Mouse (Mus musculus) forebrain, embryonic 15.5 days (tissue): Measurements from ENCODE around the gene Msl1. TPM values are rescaled to one million over a fixed set of nuclear protein-coding genes. Genes with fewer than 3 reads are reported as not detected.
A peak's percentile ranks its signal among the peaks of the same experiment; 100 is the strongest.

Experiments
- ATAC-seq: fragments of 200-750 bp; cut with Nextera tagmentation; replicated peaks from 2 replicates; pipeline ENCODE4 v1.8.0; 2017; ENCODE audit warnings: mild to moderate bottlenecking, moderate TSS enrichment, moderate library complexity
- H3K27ac ChIP-seq: fragments of 300-500 bp; sonication (generic); replicated peaks from 2 replicates; pipeline ENCODE4 v1.5.1; 2015; ENCODE audit warnings: mild to moderate bottlenecking, inconsistent platforms
- H3K27me3 ChIP-seq: fragments of 300-500 bp; sonication (generic); 2 replicates; pipeline ENCODE4 v1.6.1; 2015; ENCODE audit warnings: inconsistent platforms
- H3K36me3 ChIP-seq: fragments of 300-500 bp; sonication (generic); 2 replicates; pipeline ENCODE4 v1.6.1; 2015; ENCODE audit warnings: mild to moderate bottlenecking, inconsistent platforms
- H3K4me1 ChIP-seq: fragments of 300-500 bp; sonication (generic); 2 replicates; pipeline ENCODE4 v1.6.1; 2015; ENCODE audit warnings: inconsistent platforms
- H3K4me2 ChIP-seq: fragments of 300-500 bp; sonication (generic); replicated peaks from 2 replicates; pipeline ENCODE4 v1.6.1; 2015; ENCODE audit warnings: mild to moderate bottlenecking, inconsistent platforms
- H3K4me3 ChIP-seq: fragments of 300-500 bp; sonication (generic); 2 replicates; pipeline ENCODE4 v1.5.1; 2015; ENCODE audit warnings: mild to moderate bottlenecking, inconsistent platforms
- H3K9ac ChIP-seq: fragments of 300-500 bp; sonication (generic); replicated peaks from 2 replicates; pipeline ENCODE4 v1.6.1; 2015; ENCODE audit warnings: mild to moderate bottlenecking, inconsistent platforms
- H3K9me3 ChIP-seq: fragments of 300-500 bp; sonication (generic); 2 replicates; pipeline ENCODE4 v1.6.1; 2016; ENCODE audit warnings: inconsistent platforms
- WGBS: fragments of 180-500 bp; shearing (Covaris S2); methylation state at CpG from one replicate; pipeline ENCODE4 v1.1.7; 2015; ENCODE audit warnings: mixed read lengths; 5-methylcytosine and 5-hydroxymethylcytosine counted together
- polyA plus RNA-seq: library from polyadenylated mRNA; unstranded; fragments of >200 nt; fragmentation: Nextera tagmentation; extraction: Ambion mirVana; gene quantifications from 2 replicates; pipeline ENCODE4 v1.2.1, GENCODE M21; 2015

The Msl1 gene
- polyA plus RNA-seq: 30.2 and 31.7 TPM in 2 replicates

DNA sequence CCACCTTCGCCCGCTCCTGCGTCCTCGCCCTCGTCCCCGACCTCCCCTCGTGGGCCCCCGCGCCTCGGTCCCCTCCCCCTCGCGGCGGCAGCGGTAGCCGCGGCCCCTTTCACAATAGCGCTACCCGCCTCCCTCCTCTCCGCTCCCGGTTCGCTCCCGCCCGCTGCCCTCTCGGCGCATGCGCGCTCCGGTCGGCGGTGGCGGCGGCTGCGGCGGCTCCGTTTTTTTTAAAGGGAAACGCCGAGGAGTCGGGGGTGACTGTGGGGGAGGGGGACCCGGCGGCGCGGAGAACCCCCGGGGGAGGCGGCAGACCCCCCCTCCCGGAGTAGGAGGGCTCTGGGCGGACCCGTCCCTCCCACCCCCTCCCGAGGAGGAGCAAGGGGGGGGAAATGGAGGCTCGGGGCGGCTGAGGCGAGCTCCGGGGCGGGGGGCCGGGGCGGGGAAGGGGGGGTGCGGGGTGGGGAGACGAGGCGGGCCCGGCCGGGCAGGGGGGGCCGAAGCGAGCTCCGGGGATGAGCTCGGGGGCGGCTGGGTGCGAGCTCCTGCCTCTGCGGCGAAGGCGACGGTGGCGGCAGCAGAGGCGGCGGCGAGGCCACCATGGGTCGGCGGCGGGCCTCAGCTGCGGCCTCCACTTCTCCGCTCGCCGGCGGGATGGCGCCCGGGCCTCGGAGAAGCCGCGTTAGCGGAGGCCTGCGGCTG lies at the start of gene Msl1:
Gene Msl1, plus strand, starts transcription at position 502 of the 699 bp plus-strand sequence.
- H3K27me3 ChIP-seq: no peaks in the 10 kb centered on the region
- H3K4me3 ChIP-seq: peak within 1 kb of the TSS; percentile 81
- peak; percentile 43 for ATAC-seq
- H3K4me2 ChIP-seq: peak within 1 kb of the TSS; percentile 83
- WGBS: under 1% methylated on average over 65 of the region's 89 CpGs
- H3K9me3 ChIP-seq: no peaks in the 10 kb centered on the region
- H3K9ac ChIP-seq: peak within 1 kb of the TSS; percentile 96
- peaks cover 37% of the 10 kb centered on the region for H3K4me1 ChIP-seq
- H3K27ac ChIP-seq: peak within 1 kb of the TSS; percentile 99
- H3K36me3 ChIP-seq: peaks cover 13% of the 10 kb centered on the region

DNA sequence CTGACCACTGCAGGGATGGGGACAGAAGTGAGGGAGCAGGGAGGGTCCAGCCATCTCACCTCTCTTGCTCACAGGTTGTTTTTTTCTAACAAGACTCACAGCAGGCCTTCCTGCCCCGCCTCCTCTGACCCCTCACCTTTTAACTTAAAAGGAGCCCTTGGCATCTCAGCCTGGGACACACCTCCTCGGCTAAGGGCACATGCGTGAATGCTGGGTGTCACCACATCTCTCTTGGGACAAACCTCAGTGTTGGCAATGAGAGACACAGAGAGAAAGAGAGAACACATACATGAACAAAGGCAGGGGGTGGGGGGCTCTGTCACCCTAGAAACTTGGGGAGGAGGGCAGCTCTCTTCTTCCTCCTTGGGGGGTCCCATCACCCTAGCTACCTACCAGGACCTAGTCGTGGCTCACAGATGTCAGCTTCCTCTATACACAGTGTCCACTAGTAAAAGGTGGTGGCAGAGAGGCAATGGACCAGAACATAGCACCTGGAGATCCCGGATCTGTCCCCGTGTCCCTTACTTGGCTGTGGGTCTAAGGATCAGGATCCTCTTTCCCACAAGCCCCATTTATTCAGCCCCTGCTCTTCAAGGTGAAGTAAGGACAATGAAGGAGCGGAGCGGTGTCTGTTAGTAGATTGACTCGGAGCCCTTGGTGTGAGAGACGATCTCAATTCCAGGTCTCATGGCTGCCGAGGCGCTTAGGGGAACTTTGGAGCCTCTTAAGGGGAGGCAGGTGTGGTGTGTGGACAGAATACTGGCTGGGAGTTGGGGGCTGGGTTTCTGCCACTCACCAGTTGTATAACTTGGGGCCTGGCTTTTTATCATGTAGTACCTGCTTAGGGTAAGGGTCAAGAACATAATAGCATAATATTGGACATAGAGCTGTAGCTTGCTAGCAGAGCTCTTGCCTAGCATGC lies 49.1 kb upstream of the Msl1 start:
- ATAC-seq: no peak
- peaks cover 83% of the 10 kb centered on the region for H3K4me1 ChIP-seq

DNA sequence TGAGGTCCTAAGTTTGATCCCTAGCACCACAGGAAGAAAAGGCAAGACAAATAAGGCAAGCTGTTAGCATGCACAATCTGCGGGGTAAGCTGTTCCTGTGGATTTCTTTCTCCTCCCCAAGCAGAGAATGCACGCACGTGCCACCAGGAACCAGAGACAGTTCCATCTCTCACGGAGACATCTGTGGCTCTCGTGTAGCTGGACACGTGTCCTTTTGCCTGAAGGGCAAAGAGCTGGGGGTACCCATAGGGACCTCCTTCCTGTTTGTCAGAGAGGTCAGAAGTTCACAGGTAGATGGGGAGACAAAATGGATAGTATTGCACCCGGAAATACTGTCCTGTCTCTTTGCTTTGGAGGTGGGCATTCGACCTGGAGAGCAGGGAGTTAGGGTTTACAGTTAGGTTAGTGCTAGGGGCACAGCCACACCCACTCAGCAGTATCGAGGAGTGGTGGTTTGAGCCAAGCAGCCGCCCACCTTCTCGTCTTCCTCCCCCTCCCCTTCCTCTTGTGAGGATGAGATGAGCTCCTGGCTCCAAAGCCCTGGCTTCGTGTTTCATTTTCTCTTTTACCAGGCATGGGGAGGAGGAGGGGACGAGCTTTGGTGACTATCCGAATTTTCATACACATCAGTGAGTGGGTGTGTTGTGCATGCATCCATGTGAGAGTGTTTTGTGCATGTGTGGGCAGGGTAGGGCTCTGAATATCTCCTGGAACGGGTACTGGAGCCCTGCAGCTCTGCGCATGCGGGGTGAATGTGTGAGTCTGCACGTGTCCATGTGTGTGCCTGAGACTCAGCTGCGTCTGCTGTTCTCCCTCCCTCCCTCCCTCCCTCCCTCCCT lies 48.2 kb upstream of the Msl1 start:
- 6% methylated on average over 19 of the region's 19 CpGs for WGBS
- Histone ChIP-seq H3K36me3 (no peaks in the 10 kb centered on the region), H3K4me2 (peak overlapping the region; percentile 65), H3K27me3 (no peaks in the 10 kb centered on the region), H3K4me3 (peak overlapping the region; percentile 28), H3K9ac (peak overlapping the region; percentile 48), H3K9me3 (no peaks in the 10 kb centered on the region), H3K27ac (peak overlapping the region; percentile 96), H3K4me1 (peaks cover 90% of the 10 kb centered on the region)
- peak; percentile 78 for ATAC-seq

More for the DNA sequence above, 49.1 kb upstream of the Msl1 start:
- peak overlapping the region; percentile 96 for H3K27ac ChIP-seq
- no peaks in the 10 kb centered on the region for H3K36me3 ChIP-seq
- no peaks in the 10 kb centered on the region for H3K9me3 ChIP-seq
- WGBS: 47% methylated on average over 12 of the region's 12 CpGs
- H3K4me3 ChIP-seq: peak overlapping the region; percentile 28
- peak overlapping the region; percentile 65 for H3K4me2 ChIP-seq
- peak overlapping the region; percentile 48 for H3K9ac ChIP-seq
- no peaks in the 10 kb centered on the region for H3K27me3 ChIP-seq

DNA sequence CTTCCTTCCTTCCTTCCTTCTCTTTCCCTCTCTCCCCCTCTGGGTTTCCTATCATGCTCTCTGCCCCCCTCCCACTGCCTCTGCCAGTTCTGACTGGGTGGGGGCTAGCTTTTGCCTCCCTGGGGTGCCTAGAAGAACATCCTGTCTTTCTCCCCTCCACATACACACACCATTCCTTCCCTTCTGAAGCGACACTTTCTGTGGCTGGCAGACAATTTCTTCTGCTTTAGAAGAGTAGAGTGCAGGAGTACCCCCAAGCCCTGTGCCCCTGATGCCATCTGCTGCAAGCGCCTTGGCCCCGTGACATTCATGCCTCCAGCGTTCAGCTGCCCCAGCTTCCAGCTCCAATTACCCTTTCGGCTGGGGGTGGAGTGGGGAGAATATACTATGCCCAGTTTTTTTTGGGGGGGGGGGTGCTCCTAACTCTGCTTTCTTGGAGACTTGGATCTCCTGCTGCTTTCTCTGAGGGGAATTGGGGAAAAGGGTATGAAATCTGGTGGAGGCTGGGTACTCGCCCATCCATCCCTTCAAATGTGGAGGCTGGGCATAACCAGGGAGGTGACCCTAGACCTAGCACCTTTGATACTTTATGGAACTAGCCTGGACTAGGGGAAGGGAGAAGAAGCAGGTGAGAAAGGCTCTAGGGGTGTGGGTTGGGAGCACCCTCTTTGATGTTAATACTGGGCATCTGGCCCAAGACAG lies 47.4 kb upstream of the Msl1 start:
- peak; percentile 30 for ATAC-seq
- Histone ChIP-seq H3K4me2 (peak overlapping the region; percentile 48), H3K36me3 (no peaks in the 10 kb centered on the region), H3K27ac (peak overlapping the region; percentile 96), H3K9ac (peak overlapping the region; percentile 51), H3K27me3 (no peaks in the 10 kb centered on the region), H3K4me1 (peaks cover 97% of the 10 kb centered on the region), H3K9me3 (no peaks in the 10 kb centered on the region), H3K4me3 (peak overlapping the region; percentile 23)
- WGBS: 11% methylated on average over 6 of the region's 6 CpGs

DNA sequence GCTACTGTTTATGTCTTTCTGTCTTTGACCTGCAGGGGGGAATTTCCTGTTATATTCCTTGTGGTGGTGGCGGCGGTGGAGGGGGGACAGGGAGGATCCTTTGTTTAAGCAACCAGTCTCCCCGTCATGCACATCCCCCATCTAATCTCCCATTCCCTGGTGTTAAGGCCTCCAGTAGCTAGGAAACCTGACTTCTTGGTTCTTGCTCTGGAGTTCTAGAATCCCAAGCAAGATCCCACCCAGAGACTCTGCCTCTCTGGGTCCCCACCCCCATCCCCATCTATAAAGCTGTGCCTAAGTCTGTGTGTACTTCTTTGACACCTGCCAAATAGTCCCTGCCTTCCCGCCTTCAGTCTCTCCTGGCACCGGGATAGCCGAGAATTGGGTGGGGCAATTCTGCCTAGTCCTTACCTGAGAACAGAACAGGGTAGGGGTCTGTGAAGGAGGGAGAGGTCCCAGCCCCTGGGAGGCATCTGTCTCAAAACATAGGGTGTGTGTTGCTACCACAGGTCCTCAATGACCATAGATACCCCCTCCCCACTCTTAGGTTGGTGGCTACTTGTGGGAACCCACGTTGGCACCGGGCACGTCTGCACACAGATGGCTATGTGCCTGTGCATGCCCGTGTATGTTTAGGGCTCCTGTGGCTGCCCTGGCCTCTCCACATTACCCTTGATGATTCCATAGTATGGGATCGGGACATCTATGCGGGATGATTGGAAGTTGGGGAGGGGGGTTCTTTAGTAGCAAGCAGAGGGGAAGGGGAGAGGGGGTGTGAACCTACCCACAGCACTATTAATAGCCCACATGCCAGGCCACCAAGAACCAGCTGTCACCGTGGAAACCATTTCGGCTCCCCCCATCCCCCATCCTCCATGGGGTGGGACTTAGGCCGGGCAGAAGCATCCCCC lies 46.6 kb upstream of the Msl1 start:
- peak; percentile 24; the same call in 1 of the 2 replicates for ATAC-seq

DNA sequence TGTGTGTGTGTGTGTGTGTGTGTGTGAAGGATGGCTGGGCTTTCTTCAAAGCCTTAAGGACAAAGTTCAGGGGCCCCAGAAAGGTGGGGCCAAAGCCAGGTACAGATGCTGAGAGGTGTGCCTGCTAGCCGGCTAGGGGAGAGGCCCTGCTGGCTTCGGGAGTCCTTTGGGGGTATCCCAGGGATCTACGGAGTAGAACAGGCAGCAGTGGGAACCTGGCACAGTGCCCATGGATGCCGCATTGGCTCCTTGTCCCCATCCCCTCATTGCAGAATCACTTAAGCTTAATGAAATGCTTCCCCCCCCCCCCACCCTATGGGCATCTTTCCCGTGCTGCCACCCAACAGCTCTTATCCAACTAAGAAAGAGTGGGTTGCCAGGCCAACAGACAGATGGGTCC lies 45.6 kb upstream of the Msl1 start:
- Histone ChIP-seq H3K4me1 (peaks cover 97% of the 10 kb centered on the region), H3K4me2 (peak overlapping the region; percentile 48), H3K9me3 (no peaks in the 10 kb centered on the region), H3K27ac (peak overlapping the region; percentile 96), H3K4me3 (peak overlapping the region; percentile 23), H3K9ac (peak overlapping the region; percentile 51), H3K27me3 (no peaks in the 10 kb centered on the region), H3K36me3 (peaks cover 12% of the 10 kb centered on the region)
- 2% methylated on average over 5 of the region's 5 CpGs for WGBS
- peak; percentile 33; the same call in 1 of the 2 replicates for ATAC-seq

More for the DNA sequence above, 46.6 kb upstream of the Msl1 start:
- Histone ChIP-seq H3K4me2 (peak overlapping the region; percentile 48), H3K4me1 (peaks cover 98% of the 10 kb centered on the region), H3K36me3 (peaks cover 7% of the 10 kb centered on the region), H3K4me3 (peak overlapping the region; percentile 23), H3K9ac (peak overlapping the region; percentile 51), H3K27ac (peak overlapping the region; percentile 96), H3K9me3 (no peaks in the 10 kb centered on the region), H3K27me3 (no peaks in the 10 kb centered on the region)
- 10% methylated on average over 15 of the region's 15 CpGs for WGBS

DNA sequence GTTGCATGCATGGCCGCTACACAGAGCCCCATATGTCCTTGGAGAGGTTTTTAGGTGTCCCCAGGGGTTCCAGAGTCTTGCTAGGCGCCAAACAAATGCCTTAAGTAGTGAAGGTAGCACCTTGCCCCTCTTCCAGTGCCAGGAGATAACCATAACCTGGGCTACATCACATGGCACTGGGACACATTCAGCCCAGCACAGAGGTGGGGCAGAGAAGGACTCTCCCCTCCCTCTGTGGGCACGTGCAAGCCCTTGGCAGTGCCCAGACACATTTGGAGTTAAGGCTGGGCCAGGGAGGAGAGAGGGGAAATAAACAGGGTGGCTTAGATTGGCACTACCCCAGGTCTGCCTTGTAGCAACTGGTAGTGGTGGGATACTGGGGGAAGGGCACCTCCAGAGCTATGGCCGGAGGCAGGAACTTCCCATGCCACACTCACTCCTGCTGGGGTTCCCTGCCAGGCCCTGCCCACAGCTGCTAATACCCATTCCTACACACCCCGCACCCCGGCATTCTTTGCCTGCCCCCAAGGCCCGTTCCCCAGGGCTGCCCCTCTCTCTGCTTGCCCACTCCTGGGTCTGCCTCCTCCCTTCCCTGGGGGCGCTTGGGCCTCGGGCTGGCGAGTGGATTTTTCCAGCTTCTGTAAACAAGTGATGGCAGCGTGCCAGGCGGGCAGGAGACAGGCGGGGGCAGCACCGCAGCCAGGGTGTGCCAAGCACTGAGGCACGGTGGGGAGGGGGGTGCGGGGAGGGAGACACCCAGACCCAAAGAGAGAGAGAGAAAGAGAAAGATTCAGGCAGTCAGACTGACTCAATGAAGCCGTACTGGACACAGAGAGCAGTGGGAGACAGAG lies 44.7 kb upstream of the Msl1 start:
- peak; percentile 36 for ATAC-seq
- Histone ChIP-seq H3K9me3 (no peaks in the 10 kb centered on the region), H3K36me3 (peaks cover 12% of the 10 kb centered on the region), H3K4me1 (peaks cover 91% of the 10 kb centered on the region), H3K27me3 (no peaks in the 10 kb centered on the region), H3K27ac (peak overlapping the region; percentile 96), H3K9ac (peak overlapping the region; percentile 51), H3K4me3 (peak overlapping the region; percentile 23), H3K4me2 (peak overlapping the region; percentile 48)
- WGBS: 12% methylated on average over 17 of the region's 17 CpGs

DNA sequence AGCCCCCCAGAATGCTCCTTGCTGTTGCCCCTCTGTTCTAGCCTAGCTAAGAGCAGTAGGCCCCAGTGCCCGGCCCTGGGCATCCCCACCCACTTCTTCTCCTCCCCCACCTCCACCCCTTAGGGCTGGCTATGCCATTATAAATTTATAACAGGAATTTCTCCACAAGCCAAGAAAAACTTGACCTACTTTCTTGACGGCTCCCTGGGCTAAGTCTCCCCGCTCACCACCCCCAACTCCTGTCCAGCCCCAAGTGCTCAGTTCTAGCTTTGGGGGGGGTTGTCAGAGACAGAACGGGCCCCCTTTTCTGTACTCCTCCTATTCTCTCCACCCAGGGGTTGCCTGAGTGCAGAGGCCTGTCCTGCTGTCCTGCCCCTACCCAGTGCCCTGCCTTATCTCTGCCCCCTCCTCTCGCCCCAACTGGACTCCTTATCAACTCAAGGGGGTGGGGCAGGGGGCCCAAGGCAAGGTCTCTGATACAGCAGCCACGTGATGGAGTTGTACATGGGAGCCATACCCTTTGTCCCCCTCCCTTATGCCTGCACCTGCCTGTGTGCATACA lies 44.0 kb upstream of the Msl1 start:
- peaks cover 17% of the 10 kb centered on the region for H3K36me3 ChIP-seq
- peak overlapping the region; percentile 96 for H3K27ac ChIP-seq
- no peak for ATAC-seq

DNA sequence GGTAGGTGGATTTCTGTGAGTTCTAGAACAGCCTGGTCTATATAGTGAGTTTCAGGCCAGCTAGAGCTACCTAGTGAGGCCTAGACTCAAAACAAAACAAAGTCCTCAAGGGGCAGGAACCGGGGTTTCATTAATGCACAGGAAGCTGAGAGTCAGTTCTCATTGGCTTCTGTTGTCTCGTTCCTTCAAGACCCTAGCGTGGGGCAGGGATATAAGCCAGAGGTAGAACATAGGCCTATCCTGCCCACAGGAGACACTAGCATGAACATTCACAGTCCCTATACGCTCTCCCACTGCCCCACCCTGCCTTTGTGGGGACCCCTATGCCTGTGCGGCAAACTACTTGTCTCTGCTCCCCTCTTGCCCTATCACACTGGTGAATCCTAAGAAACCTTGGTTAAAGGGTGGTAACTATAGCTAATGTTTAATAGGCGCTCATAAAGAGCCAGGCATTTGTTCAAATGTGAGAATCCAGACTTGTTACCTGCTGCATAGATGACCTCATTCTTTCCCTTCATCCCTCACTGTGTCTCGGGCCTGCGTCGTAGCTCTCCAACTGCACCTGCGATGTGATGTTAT lies 42.7 kb upstream of the Msl1 start:
- H3K36me3 ChIP-seq: peaks cover 29% of the 10 kb centered on the region
- H3K9ac ChIP-seq: 0 out of 2 replicates have a peak overlapping the region, but pooled peaks have one; percentile 8
- 83% methylated on average over 10 of the region's 10 CpGs for WGBS
- no peaks in the 10 kb centered on the region for H3K9me3 ChIP-seq
- no peak overlapping the region for H3K4me2 ChIP-seq
- peaks cover 72% of the 10 kb centered on the region for H3K4me1 ChIP-seq
- ATAC-seq: no peak
- no peak overlapping the region for H3K4me3 ChIP-seq
- peak overlapping the region; percentile 96; the same call in 1 of the 2 replicates for H3K27ac ChIP-seq
- no peaks in the 10 kb centered on the region for H3K27me3 ChIP-seq

More for the DNA sequence above, 44.0 kb upstream of the Msl1 start:
- WGBS: 13% methylated on average over 6 of the region's 6 CpGs
- Histone ChIP-seq H3K9me3 (no peaks in the 10 kb centered on the region), H3K4me3 (peak overlapping the region; percentile 23; the same call in 1 of the 2 replicates), H3K4me1 (peaks cover 84% of the 10 kb centered on the region), H3K9ac (peak overlapping the region; percentile 51), H3K27me3 (no peaks in the 10 kb centered on the region), H3K4me2 (peak overlapping the region; percentile 48)
